Mouse (Mus musculus): Measurements from ENCODE around the gene Nr4a3. TPM values are rescaled to one million over a fixed set of nuclear protein-coding genes. Genes with fewer than 3 reads are reported as not detected.
A peak's percentile ranks its signal among the peaks of the same experiment; 100 is the strongest.

Nr4a3 gene
- total RNA-seq, 2 experiments from 2014 or later: 21.5 to 25.1 TPM

DNA sequence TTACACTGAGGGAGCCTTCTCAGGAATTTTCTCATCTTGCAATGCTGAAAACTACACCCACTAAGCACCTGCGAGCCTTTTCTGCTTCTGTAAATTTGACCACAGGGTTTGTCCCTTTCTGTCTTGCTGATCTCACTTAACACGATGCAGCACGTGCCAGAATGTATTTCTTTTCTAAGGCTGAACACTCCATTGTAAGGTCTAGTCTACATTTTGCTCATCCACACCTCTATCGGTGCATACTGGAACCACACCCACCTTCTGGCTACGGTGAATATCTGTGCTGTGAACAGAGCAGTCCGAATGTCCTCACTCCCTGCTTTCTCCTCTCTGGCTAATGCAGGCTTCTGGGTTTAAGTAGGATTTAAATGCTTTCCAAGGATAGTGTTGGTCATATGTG is 42.5 kb downstream of the Nr4a3 start:
- intact Hi-C loops (cut with DNase I): no loop called here

DNA sequence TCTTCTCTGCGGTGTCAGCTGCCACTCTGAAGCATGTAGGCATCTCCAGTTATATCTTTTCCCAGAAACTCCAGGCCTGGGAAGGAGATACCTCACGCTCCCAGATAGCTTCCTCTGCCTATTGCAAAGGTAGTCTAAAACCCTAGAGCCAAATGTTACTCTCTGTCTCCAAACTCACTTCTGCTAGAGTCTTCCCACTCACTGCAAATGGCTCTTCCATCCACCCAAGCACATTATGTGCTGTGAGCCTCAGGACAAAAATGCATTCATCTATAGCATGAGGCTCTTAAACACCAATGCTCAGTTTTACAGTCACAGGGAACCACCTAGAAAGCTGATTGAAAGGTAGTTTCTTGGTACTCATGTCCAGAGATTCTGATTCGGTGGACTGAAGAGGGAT is 48.3 kb downstream of the Nr4a3 start:
- DNase-seq (ENCODE audit: low spot score in 2 of 2): no peak
- intact Hi-C loops (cut with DNase I): no loop called here

More for the DNA sequence above, 42.5 kb downstream of the Nr4a3 start:
- no peak for DNase-seq (ENCODE audit: low spot score in 2 of 2)

DNA sequence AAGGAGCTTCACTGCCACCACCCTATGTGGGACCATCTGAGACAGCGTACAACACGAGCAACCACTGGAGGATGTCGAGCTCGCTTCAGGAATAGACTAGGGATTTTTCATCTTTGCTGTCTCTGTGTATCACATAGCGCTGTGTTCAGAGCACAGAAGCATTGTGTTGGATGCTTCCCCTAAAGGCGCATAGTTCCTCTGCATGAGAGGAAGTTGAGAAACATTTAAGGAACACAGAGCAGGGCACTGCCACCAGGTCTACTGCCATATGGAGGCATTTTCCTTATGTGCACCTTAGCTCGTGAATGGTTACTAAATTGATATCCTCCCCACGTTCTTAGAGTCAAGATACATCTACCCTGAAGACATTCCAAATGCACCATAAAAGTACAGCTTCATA is 55.3 kb downstream of the Nr4a3 start:
- no peak for DNase-seq (ENCODE audit: low spot score in 2 of 2)
- intact Hi-C loops (cut with DNase I): no loop called here

DNA sequence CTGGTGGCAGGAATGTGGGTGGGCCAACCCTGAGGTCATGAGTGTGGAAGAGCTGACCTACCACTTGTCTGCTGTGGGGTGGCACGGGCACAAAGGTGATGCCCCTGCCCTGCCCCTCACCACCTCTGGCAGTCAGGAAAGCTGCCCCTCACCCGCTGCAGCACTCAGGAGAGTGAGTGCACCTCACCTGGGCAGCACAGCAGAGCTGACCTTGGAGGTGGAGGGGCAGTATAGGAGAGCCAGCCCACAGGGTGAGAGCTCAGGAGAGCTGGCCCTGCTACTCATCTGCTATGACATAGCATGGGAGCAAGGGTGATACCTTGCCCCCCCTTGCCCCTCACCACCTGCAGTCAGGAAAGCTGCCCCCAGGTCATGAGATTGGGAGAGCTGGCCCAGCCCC is 57.0 kb downstream of the Nr4a3 start:
- intact Hi-C loops (cut with DNase I): no loop called here

DNA sequence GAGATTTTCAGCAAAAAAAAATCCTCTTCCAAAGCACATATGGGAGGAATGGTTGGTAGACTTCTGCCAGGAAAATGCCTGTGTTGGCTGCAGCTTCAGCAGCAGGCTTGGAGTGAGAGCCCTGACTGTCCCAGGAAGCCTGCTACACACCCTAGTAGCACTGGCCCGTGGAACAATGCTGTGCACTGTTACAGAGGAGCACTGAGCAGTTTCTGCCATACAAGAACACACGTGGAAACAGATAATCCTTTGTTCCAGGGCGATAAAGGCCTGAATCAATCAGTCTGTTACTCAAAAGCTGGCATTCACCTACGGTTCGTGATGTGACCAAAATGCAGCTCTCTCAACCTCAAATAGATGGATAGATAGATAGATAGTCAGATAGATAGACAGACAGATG is 60.4 kb downstream of the Nr4a3 start:
- no peak for DNase-seq (ENCODE audit: low spot score in 2 of 2)
- intact Hi-C loops (cut with DNase I): no loop called here

More for the DNA sequence above, 57.0 kb downstream of the Nr4a3 start:
- no peak for DNase-seq (ENCODE audit: low spot score in 2 of 2)

DNA sequence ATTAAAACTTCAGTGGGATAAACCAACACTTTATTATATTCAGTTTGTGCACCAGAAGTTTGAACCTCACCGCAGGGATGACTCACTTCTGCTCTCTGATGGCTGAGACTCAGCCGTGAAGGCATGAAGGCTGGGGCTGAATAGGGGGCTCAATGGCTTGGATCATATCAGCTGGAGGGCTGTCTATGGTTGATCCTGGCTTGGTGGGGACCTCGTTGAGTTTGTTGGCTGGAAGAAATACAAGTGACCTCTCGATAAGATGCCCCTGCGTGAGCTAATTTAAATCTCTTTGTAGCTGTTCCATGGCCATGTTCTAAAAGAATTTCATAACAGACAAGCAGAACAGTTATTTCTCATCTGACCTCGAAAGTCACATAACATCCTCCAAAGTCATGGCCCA is 62.1 kb downstream of the Nr4a3 start:
- no peak for DNase-seq (ENCODE audit: low spot score in 2 of 2)
- intact Hi-C loops (cut with DNase I): no loop called here

DNA sequence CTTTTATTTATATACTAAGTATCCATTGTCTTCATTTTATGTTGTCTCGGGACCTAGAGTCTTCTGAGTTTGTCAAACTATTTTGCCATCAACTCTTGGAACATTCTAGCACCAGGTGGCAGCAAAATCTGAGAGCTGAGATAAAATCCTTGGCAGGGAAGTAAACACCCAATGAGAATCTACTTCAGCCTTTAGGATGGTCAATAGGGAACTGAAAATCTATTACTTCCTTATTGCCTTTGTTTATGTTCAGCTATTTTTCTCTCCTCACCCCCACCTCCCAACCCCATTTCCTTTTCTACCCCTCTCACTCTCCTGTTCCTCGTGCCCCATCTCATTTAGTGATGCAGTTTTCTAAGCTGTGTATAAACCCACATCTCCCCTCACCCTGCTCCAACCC is 63.6 kb downstream of the Nr4a3 start:
- no peak for DNase-seq (ENCODE audit: low spot score in 2 of 2)

DNA sequence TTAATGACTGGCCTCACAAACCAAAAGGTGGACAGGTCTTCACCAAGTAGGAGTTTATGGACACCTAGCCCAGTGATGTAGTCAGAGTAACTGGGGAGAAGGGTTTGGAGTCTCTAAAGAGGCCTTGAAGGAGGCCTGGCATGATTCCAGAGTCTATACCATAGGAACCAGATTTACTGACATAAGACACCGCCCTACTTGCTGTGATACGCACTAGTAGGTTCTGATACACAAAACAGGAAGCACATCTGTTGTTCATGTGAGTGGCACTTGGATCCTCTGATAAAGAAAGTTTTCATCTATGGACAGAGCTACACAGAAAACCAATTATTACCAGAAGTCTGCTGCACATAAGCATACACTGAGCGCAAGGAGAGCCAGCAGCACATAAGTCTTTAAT is 65.4 kb downstream of the Nr4a3 start:
- intact Hi-C loops (cut with DNase I): no loop called here

More for the DNA sequence above, 63.6 kb downstream of the Nr4a3 start:
- intact Hi-C loops (cut with DNase I): no loop called here

DNA sequence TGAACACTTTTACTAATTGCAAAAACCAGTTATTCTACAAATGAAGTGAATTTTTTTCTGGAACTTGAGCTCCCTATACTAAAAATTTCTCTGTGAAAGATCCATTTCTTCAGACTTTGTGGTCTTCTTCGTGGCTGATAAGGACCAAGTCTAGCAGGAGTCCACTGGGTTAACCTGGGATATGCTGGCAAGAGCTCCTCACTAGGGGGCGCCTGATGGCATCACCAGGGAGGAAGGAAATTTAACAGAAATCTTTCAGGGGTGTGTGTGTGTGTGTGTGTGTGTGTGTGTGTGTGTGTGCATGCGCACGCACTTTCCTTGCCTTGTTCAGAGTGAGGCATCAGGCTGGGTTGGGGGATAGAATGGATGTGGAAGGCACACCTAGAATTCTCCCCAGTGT is 71.2 kb downstream of the Nr4a3 start:
- intact Hi-C loops (cut with DNase I): no loop called here
- no peak for DNase-seq (ENCODE audit: low spot score in 2 of 2)

More for the DNA sequence above, 65.4 kb downstream of the Nr4a3 start:
- DNase-seq (ENCODE audit: low spot score in 2 of 2): no peak

DNA sequence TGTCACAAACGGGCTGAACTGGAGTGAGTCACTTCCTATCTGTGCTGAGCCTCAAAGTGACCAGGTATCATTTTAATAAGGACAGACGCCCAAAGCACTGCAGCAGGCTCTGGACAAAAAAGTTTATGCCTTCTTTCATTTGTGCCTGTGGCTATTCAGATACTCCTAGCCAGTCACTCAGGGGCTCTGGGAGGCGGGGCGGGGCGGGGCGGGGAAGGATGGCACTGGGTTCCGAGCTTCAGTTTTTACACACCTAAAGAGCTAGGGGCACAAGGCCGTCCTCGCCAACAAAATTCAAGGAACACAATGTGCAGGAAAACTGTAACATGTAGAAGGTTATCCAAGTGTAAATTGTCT is 79.4 kb downstream of the Nr4a3 start:
- peak in 1 of 2 experiments; percentile 5 for DNase-seq (ENCODE audit: low spot score in 2 of 2)
- intact Hi-C loops (cut with DNase I): loop anchor here (5.0 kb wide), 1 partner anchor 77 kb away; the partner anchor contains the start of gene Nr4a3

DNA sequence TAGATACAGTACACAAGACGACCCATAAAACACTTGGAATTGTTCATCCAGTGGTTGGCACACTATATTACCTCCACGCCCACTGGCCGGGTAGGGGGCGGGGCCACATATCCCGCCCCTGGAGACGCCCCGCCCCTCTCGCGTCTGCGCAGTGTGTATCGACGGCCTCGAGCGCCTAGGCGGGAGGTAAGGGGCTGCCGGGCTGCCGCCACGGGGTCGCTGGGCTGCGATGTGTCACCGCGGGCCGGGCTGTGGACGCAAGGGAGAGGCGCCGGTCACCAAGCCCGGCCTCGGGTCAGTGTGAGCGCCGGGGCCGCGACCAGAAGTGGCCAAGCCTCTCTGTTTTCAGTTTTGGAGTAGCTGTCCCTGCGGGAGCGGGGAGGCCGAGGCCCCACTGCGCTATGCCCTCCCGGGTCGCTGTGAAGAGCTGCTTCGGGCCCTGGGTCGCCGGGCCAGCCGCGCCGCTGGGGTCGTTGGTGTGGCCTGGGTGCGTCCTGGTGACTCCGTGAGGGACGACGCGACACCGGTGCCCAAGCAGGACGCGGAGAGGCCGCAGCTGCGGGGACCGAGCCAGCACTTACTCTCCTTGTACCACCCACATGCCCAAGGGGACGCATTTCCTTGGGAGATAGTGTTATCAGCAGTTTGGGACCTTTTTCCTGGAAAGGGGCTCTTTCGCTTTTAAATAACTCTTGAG is 80.0 kb downstream of the Nr4a3 start, which contains the start of gene Stx17:
TSS of gene Stx17 (plus strand) at position 143 of the 697 bp plus-strand sequence.
- intact Hi-C loops (cut with DNase I): loop anchor here (5.0 kb wide), 1 partner anchor 78 kb away; the partner anchor contains the start of gene Nr4a3

DNA sequence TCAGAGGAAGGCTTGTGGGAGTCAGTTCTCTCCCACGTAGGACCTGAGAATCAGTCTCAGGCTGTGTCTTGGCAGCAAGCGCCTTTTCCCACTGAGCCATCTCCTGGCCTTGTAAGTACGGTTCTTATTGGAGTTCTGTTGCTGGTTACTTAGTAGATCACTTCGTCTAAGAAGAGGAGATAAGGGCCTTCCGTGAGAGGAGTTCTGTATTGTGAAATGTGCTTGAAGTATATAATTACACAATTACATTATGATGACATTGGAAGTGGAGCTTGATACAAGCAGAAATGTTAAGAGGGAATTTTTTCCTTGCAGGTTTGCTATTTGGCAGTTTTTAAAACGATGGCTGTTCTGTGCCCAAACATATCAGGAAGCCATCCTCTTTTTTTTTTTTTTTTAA is 85.4 kb downstream of the Nr4a3 start:
- no peak for DNase-seq (ENCODE audit: low spot score in 2 of 2)
- intact Hi-C loops (cut with DNase I): no loop called here

More for the DNA sequence above, 80.0 kb downstream of the Nr4a3 start, which contains the start of gene Stx17:
- DNase-seq (ENCODE audit: low spot score in 2 of 2): peak; percentile 82 to 86

DNA sequence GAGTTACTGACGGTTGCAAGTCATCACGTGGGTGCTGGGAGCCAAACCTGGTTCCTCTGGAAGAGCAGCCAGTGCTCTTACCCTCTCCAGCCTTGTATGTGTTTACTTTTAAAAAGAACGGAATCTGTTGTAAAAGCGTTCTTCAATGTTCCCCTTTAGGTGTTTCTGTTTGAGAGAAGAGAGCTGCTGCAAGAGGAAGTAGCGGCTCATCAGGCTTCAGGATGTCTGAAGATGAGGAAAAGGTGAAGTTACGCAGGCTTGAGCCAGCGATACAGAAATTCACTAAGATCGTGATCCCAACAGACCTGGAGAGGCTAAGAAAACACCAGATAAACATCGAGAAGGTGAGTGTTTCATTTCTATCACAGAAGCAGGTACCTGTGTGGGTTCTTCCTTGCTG is 86.7 kb downstream of the Nr4a3 start:
- DNase-seq (ENCODE audit: low spot score in 2 of 2): no peak
- intact Hi-C loops (cut with DNase I): no loop called here

DNA sequence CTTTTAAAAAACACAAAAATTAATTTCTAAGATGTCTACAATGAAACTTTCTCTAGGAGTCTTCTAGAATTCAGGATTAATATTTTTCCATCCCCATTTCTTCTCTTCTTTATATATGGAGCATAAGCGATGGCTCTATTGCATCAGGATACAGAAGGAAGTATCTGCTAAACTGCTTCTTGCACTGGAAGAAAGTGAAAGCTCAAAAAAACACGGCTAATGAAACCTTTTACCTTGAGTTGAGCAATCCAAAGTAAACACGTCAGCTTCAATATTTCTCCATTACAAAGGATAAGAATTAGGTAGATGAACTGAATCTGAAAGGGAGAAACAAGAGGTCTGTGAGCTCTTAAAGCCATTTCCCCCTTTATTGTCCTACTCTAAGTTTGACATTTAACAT is 87.8 kb downstream of the Nr4a3 start:
- intact Hi-C loops (cut with DNase I): no loop called here
- DNase-seq (ENCODE audit: low spot score in 2 of 2): no peak

Other genes with a start within 250 kb of the Nr4a3 start
- 10 to 100 TPM; 21.7 to 23.8 TPM for gene Stx17, start 79.8 kb downstream of the Nr4a3 start, total RNA-seq (2021)
- gene Erp44, start 234.4 kb downstream of the Nr4a3 start, total RNA-seq (2021): 10 to 100 TPM; 30.0 to 39.7 TPM
- gene Invs, start 234.6 kb downstream of the Nr4a3 start, total RNA-seq (2021): 10 to 100 TPM; 12.7 to 14.5 TPM